Mouse (Mus musculus): ENCODE data around the gene Fyn. TPM values are rescaled to one million over a fixed set of nuclear protein-coding genes. Genes with fewer than 3 reads are reported as not detected.

Fyn gene
- total RNA-seq, 2 experiments from 2014 or later, result 6.0 to 9.2 TPM

GRCm38 (mm10) chr10:39411857-39412559, 43.4 kb downstream of the Fyn start:
- DNase-seq (ENCODE audit: low spot score), result no peak

GRCm38 (mm10) chr10:39412826-39413620, 44.4 kb downstream of the Fyn start:
- DNase-seq (ENCODE audit: low spot score), result no peak

DNA sequence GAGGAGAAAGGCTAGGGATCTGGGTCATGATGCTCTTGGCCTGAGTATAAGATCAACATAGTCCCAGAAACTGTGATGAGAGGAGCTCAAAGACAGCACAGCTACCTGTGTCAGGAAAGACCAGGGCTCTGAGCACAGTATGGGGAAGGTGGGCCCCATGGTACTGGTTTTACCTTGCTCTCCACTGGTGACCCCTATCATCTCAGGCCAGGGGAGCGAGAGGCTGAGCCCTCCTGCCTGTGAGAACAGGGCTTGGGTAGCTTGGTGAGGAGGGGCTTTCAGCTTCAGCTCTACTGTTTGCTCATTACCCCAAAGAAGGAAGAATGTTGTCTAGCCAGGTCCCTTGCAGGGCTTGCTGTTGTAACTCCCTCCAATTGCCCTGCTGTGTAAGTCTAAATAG, 45.4 kb downstream of the Fyn start:
- no peak for DNase-seq (ENCODE audit: low spot score)

DNA sequence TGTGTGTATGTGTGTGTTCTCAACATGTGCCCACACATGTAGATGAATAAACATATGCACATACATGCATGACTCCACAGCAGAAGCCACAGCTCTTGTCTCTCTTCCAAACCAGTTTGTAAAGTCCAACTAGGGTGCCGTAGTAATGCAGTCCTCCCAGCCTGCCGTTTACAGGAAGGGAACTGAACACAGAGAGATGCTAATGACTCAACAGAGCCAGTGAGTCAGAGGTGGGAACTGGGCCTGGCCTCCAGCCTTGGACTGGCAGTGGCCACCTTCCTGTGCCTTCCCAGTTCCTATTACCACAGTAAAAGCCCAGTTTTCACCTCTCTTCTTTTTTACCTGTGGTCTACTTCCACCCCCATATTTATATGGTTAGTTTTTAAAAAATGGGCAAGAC, 46.9 kb downstream of the Fyn start:
- DNase-seq (ENCODE audit: low spot score), result peak; percentile 39

DNA sequence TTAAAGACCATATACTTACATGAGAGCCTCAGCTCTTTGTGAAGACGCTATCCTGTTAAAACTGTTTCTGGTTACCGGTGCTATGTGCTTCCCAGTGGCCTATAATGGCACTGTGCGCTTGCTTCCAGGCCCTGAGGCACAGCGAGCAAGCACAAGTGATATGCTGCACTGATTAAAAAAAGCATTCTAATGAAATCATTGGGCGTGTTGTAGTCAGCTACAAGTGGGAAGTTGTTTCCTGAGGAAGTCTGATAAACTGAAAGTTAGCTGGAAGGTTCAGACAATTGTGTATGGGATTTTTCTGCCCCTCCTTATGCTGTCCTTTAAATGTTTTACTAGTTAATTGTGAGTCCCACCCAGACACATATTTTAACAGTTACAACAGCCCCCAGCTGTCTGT, 49.0 kb downstream of the Fyn start:
- DNase-seq (ENCODE audit: low spot score), result no peak

DNA sequence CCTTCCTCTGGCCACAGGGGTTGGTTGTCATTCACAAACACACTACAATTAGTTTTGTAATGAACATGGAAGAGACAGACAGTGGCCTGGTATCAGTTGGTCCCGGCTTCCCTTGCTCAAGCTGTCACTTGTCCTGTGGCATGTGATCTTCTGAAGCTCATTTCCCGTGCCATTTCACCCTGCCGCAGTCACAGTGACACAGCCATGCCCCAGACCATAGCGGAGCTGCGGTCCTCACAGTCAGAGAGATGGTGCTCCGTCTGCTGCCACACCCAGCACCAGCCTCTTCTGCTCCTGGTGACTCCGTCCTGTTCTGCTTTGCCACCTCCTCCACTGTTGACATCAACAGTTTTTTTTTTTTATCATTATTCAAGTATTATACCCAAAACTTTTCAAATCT, 49.7 kb downstream of the Fyn start:
- no peak for DNase-seq (ENCODE audit: low spot score)

DNA sequence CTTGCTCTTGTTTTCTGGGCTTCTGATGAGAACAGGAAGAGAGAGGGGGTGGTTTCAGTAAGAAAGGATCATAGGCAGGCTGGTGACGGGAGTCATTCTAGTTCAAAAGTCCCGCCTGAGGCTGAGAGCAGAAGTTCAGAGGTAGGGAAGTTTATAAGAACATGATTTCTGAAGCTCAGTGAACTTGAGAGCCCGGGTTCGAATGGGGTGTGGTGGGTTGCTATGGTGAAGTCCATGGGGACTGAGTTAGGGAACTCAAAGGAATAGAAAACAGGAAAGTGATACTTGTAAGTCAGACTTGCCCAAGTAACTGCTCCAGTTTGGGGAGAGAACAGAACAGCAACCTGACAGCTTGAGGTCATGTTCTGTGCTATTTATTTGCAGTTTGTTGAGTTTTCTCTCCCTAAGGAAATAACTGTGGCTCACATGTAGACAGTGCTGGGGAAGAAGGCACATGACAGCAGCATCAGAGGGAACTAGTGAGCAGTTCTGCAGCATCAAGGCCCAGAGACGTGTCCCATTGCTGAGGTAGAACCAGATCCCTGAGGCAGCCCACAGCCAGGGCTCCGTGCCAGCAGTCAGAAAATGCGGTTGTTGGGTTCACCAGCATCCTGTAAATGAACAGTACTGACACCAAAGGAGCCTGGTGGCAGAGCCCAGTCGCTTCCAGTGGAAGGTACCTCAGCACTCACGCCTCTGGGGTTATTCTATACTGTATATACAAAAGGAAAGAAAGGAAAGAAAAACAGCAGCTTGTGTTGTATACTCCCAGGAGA, 52.4 kb downstream of the Fyn start:
- DNase-seq (ENCODE audit: low spot score), result peak; percentile 56

DNA sequence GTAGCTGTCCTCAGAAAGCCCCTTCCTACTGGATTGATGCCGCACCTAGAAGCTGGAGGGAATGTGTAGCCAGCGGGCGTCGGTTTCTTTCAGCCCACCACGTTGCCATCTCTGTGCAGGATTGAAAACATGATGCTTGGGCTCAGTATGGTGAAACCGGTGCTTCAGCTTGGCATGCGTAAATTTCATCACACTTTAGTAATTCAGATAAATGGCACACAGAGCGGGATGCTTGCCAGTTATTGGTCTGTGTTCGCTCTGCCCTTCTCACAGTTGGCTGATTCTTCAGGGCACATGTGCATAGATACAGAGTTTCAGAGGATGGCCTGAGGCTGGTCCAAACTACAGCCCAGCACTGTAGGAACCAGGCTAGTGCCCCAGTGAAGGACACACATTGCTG, 53.1 kb downstream of the Fyn start:
- DNase-seq (ENCODE audit: low spot score), result no peak

DNA sequence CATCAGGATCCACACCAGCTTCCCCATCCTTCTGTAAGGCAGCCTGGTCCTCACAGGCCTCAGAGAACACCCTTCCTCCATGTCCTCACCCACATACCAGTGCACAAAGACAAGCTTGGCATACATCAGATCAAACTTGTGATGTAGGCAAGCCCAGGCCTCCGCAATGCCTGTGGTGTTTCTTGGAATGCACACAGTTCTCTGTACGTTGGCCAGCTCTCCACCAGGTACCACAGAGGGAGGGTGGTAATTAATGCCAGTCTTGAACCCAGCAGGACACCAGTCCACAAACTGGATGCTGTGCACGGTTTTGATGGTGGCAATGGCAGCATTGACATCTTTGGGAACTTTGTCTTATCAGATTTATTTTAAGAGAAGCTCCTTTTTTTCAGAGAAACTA, 56.0 kb downstream of the Fyn start:
- DNase-seq (ENCODE audit: low spot score), result no peak

DNA sequence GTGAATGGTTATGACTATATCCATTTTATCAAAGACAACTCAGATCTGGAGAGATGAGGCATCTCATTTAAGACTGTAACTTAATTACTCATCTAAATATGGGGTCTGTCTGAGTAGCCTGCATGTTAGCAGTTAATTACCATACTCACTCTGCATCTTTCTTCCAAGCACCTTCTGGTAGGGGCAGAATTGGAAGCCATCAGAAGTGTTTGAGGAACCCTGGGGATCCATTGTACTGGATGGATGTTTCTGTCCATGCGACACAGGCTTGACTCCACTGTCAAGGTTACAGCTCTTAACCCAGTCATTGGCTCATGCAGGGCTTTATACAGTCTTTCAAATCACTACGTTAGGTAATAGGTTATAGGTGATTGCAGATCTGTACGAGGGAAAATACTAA, 57.4 kb downstream of the Fyn start:
- no peak for DNase-seq (ENCODE audit: low spot score)

DNA sequence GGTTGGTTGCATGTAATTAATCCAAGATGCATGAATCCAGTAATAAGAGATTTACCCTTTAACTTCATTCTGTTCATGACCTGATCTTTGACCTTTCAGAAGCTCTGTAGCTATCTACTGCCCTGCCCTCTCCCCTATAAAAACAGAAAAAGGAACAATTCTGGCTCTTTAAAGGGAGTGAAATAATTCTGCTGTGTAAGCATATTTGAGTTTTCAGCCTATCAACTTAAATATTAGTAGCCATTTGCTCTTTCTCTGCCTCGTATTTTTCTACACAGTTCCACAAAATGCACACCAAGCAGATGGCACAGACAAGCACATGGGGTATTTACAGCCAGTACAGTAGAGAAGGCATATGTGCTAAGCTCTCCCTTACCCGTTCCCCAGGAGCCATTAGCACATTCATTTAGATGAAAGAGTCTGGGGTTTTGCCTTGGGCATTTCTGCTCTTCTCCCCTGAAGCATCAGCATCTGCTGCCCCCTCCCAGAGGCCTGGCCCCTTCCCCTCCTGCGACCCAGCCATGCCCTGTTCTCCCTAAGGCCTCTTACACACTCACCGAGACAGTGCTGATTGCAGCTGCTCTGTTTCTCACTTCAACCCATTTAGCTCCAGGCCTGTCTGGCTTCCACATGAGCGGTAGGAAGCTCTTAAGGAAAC, 58.3 kb downstream of the Fyn start:
- DNase-seq (ENCODE audit: low spot score), result no peak

DNA sequence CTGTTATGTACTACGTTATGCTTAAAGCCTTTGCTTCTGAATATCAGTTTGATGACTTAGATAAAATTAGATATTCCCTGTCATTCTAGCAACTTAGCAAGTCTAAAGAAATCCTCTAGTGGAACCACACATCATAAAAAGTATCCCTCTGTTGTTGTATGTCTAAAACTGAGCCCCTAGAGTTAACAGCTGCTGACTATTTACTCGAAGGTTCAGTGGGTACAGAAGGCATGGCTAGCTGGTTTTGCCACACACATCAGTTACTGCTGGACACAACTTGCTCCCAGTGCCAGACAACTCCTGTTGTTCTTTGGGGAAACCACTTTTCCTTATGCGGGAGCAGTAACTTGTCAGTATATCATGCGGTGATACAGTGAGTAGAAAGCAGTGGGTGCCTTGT, 61.0 kb downstream of the Fyn start:
- no peak for DNase-seq (ENCODE audit: low spot score)

GRCm38 (mm10) chr10:39430074-39430764, 61.6 kb downstream of the Fyn start:
- no peak for DNase-seq (ENCODE audit: low spot score)

GRCm38 (mm10) chr10:39431265-39431664, 62.6 kb downstream of the Fyn start:
- DNase-seq (ENCODE audit: low spot score), result no peak

GRCm38 (mm10) chr10:39432648-39433568, 64.3 kb downstream of the Fyn start:
- no peak for DNase-seq (ENCODE audit: low spot score)

DNA sequence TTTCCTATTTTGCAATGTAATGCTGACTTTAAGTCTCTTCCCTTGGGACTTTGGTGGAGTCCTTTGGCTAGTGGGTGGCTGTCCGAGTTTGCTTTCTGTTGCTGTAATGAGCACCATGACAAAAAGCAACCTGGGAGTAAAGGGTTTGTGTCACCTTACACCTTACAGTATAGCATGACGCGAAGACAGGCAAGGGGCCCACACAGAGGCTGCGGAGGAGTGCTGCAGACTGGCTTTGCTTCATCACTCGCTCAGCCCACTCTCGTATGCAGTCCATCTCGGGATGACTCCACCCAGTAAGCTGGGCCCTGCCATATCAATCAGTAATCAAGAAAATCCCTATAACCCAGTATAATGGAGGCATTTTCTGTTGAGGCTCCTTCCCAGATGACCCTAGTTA, 65.2 kb downstream of the Fyn start:
- DNase-seq (ENCODE audit: low spot score), result no peak

- no peak for DNase-seq (ENCODE audit: low spot score)
Observed at GRCm38 (mm10) chr10:39434758-39435448, 66.2 kb downstream of the Fyn start.

DNA sequence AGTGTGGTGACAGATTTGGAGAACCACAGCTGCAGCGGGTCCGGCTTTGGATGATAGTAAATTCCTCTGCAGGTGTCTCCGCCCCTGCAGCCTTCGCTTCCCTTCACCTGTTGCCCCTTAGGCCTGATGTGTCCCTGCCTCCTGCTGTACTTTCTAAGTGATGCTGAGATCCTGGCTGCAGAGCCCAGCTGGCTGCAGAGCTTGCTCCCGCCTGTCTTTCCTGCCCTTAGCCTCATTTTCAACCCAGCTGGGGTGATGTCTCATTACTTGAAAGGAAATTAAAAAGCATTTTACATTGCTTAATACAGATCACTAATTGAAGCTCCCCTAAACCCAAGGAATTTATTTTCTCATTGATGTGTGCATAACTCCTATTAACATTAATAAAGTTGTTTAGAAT, 70.2 kb downstream of the Fyn start:
- no peak for DNase-seq (ENCODE audit: low spot score)

DNA sequence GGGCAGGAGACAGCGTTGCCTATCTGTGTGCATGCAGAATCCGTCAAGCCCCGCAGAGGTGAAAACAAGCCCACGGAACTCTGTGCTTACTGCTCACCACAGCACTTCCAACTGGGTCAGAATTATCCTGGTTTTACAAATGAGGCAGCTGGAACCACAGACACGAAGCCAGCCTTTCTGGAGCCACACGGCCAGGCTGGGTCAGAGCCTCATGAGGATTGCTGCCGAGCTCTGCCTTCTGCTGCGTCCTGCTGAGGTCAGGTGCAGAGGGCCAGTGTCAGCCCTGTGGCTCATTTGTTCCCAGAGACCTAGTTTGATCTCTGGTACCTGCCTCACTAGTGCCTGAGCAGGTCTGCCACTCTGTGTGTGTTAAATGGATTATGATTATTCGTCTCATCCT, 71.9 kb downstream of the Fyn start:
- DNase-seq (ENCODE audit: low spot score), result no peak

GRCm38 (mm10) chr10:39441636-39442035, 73.0 kb downstream of the Fyn start:
- no peak for DNase-seq (ENCODE audit: low spot score)
